In genomic region chr8:104533551-104533950, GRCm38 (mm10) we compare ENCODE assay signal across 8 mouse cellular contexts. TPM values are rescaled to one million over a fixed set of nuclear protein-coding genes. Genes with fewer than 3 reads are reported as not detected.
DNase-seq lines count a peak whose midpoint lies in the region; ATAC-seq and TF ChIP-seq lines count a peak whose summit lies in the region.

No protein-coding gene starts in this region.

- H3K36me3 ChIP-seq in embryonic facial prominence, embryonic 13.5 days, result peaks cover 14% of the 10 kb centered on the region
- H3K36me3 ChIP-seq in intestine, embryonic 14.5 days (ENCODE audit: control insufficient read depth, insufficient read depth, low read length), result peaks cover 17% of the 10 kb centered on the region
- H3K36me3 ChIP-seq in midbrain, postnatal 0 days (ENCODE audit: insufficient read depth, low read length), result peaks cover 9% of the 10 kb centered on the region; the same call in 1 of the 2 replicates

- peak overlapping the region; percentile 66 for H3K4me2 ChIP-seq in embryonic facial prominence, embryonic 13.5 days
- peak overlapping the region; percentile 84 for H3K4me2 ChIP-seq in intestine, embryonic 14.5 days (ENCODE audit: low read length)
- peak overlapping the region; percentile 64 for H3K4me2 ChIP-seq in midbrain, postnatal 0 days (ENCODE audit: low read depth, low read length, poor library complexity, severe bottlenecking)

- peak overlapping the region; percentile 97 for H3K9ac ChIP-seq in embryonic facial prominence, embryonic 13.5 days
- peak overlapping the region; percentile 91 for H3K9ac ChIP-seq in intestine, embryonic 14.5 days (ENCODE audit: low read length)
- peak overlapping the region; percentile 94 for H3K9ac ChIP-seq in midbrain, postnatal 0 days (replicated peaks; ENCODE audit: low read length, poor library complexity, severe bottlenecking)

- intact Hi-C loops in left cerebral cortex, adult 2 months (cut with DNase I), result no loop called here

- DNase-seq in left cerebral cortex, adult 2 months (ENCODE audit: extremely low spot score in 1 of 2, low spot score in 2 of 2), result no peak
- no peak for DNase-seq in left cerebral cortex, adult 18-20 months (ENCODE audit: low spot score in 2 of 2)
- no peak for DNase-seq in intestine, embryonic 14.5 days (ENCODE audit: low spot score)
- no peak for DNase-seq in midbrain, postnatal 0 days (ENCODE audit: low spot score)
- DNase-seq in left cerebral cortex, adult 11 months (ENCODE audit: low spot score), result no peak
- DNase-seq in thymus, postnatal 0 days (ENCODE audit: low spot score), result no peak
- no peak for DNase-seq in urinary bladder, postnatal 4 days (ENCODE audit: low spot score in 2 of 2)

- H3K4me3 ChIP-seq in left cerebral cortex, adult 2 months, result peak overlapping the region; percentile 97
- H3K4me3 ChIP-seq in embryonic facial prominence, embryonic 13.5 days, result peak overlapping the region; percentile 83
- H3K4me3 ChIP-seq in intestine, embryonic 14.5 days (ENCODE audit: low read depth, low read length), result peak overlapping the region; percentile 92
- H3K4me3 ChIP-seq in midbrain, postnatal 0 days (ENCODE audit: low read depth, low read length), result peak overlapping the region; percentile 90

- no peaks in the 10 kb centered on the region for H3K27me3 ChIP-seq in embryonic facial prominence, embryonic 13.5 days
- H3K27me3 ChIP-seq in intestine, embryonic 14.5 days (replicated peaks; ENCODE audit: control insufficient read depth, insufficient read depth, low read length), result peaks cover 11% of the 10 kb centered on the region
- peaks cover 4% of the 10 kb centered on the region; the same call in 1 of the 2 replicates for H3K27me3 ChIP-seq in midbrain, postnatal 0 days (ENCODE audit: insufficient read depth, low read length)

- WGBS in embryonic facial prominence, embryonic 13.5 days, result 16% methylated on average over 7 of the region's 7 CpGs
- 23% methylated on average over 7 of the region's 7 CpGs for WGBS in intestine, embryonic 14.5 days
- WGBS in midbrain, postnatal 0 days, result 19% methylated on average over 7 of the region's 7 CpGs

- H3K4me1 ChIP-seq in embryonic facial prominence, embryonic 13.5 days, result peaks cover 34% of the 10 kb centered on the region
- peaks cover 11% of the 10 kb centered on the region for H3K4me1 ChIP-seq in intestine, embryonic 14.5 days (replicated peaks; ENCODE audit: control insufficient read depth, insufficient read depth, low read length)
- H3K4me1 ChIP-seq in midbrain, postnatal 0 days (ENCODE audit: insufficient read depth, low read length), result no peaks in the 10 kb centered on the region

- TF ChIP-seq CTCF in left cerebral cortex, adult 2 months (IDR thresholded peaks at IDR 0.05), result no peak
- no peak for TF ChIP-seq CTCF in midbrain, postnatal 0 days (IDR thresholded peaks at IDR 0.05)

- ATAC-seq in embryonic facial prominence, embryonic 13.5 days (ENCODE audit: insufficient number of reproducible peaks, insufficient read depth, low FRiP score, low TSS enrichment, low read depth), result no peak
- no peak for ATAC-seq in intestine, embryonic 14.5 days (replicated peaks; ENCODE audit: low FRiP score, low TSS enrichment, low read depth)
- ATAC-seq in midbrain, postnatal 0 days (ENCODE audit: low FRiP score), result no peak

- no peak overlapping the region; the same call in 1 of the 2 replicates for H3K27ac ChIP-seq in left cerebral cortex, adult 2 months
- no peak overlapping the region; the same call in 1 of the 2 replicates for H3K27ac ChIP-seq in embryonic facial prominence, embryonic 13.5 days
- no peak overlapping the region for H3K27ac ChIP-seq in intestine, embryonic 14.5 days (ENCODE audit: low read depth)
- no peak overlapping the region for H3K27ac ChIP-seq in midbrain, postnatal 0 days (ENCODE audit: low read depth, low read length)

- no peaks in the 10 kb centered on the region for H3K9me3 ChIP-seq in embryonic facial prominence, embryonic 13.5 days
- H3K9me3 ChIP-seq in intestine, embryonic 14.5 days (ENCODE audit: control insufficient read depth, low read length), result no peaks in the 10 kb centered on the region
- no peaks in the 10 kb centered on the region for H3K9me3 ChIP-seq in midbrain, postnatal 0 days (ENCODE audit: low read length)

RNA-seq across cellular contexts. Expression of gene Nae1, which starts 0.9 kb away (rescaled TPM):
- total RNA-seq in left cerebral cortex, adult 2 months (2021), result 10 to 100 TPM; 47.0 to 51.2 TPM
- 10 to 100 TPM; 47.7 to 55.6 TPM for total RNA-seq in left cerebral cortex, adult 18-20 months (2021)
- polyA plus RNA-seq in embryonic facial prominence, embryonic 13.5 days (2015; fragmentation: Nextera tagmentation; extraction: Ambion mirVana), result 111 TPM in 2 replicates
- polyA plus RNA-seq in intestine, embryonic 14.5 days (2014; fragmentation: Nextera tagmentation; extraction: Ambion mirVana), result 85.8 and 98.9 TPM in 2 replicates
- 48.1 and 71.7 TPM in 2 replicates for total RNA-seq in midbrain, postnatal 0 days (2014; rRNA removed)
- 107 and 108 TPM in 2 replicates for polyA plus RNA-seq in midbrain, postnatal 0 days (2015; fragmentation: Nextera tagmentation; extraction: Ambion mirVana)
- polyA plus RNA-seq in thymus, postnatal 0 days (2015; fragmentation: Nextera tagmentation; extraction: Ambion mirVana), result 62.8 and 68.9 TPM in 2 replicates

RNA-seq across cellular contexts. Expression of gene Car7, which starts 0.9 kb away (rescaled TPM):
- total RNA-seq in left cerebral cortex, adult 2 months (2021), result 10 to 100 TPM; 31.9 to 32.3 TPM
- total RNA-seq in left cerebral cortex, adult 18-20 months (2021), result 10 to 100 TPM; 25.3 to 28.7 TPM
- polyA plus RNA-seq in embryonic facial prominence, embryonic 13.5 days (2015; fragmentation: Nextera tagmentation; extraction: Ambion mirVana), result 1.7 and 1.8 TPM in 2 replicates
- 0.92 and 2.0 TPM in 2 replicates for polyA plus RNA-seq in intestine, embryonic 14.5 days (2014; fragmentation: Nextera tagmentation; extraction: Ambion mirVana)
- total RNA-seq in midbrain, postnatal 0 days (2014; rRNA removed), result 1.6 and 2.8 TPM in 2 replicates
- 2.3 and 2.5 TPM in 2 replicates for polyA plus RNA-seq in midbrain, postnatal 0 days (2015; fragmentation: Nextera tagmentation; extraction: Ambion mirVana)
- 1.6 and 2.2 TPM in 2 replicates for polyA plus RNA-seq in thymus, postnatal 0 days (2015; fragmentation: Nextera tagmentation; extraction: Ambion mirVana)

RNA-seq across cellular contexts. Expression of gene Terb1, which starts 23.8 kb away (rescaled TPM):
- total RNA-seq in left cerebral cortex, adult 2 months (2021), result 1 to 10 TPM; 1.9 to 2.0 TPM
- total RNA-seq in left cerebral cortex, adult 18-20 months (2021), result 1 to 10 TPM; 1.6 to 1.7 TPM
- 0.39 and 0.51 TPM in 2 replicates for polyA plus RNA-seq in embryonic facial prominence, embryonic 13.5 days (2015; fragmentation: Nextera tagmentation; extraction: Ambion mirVana)
- polyA plus RNA-seq in intestine, embryonic 14.5 days (2014; fragmentation: Nextera tagmentation; extraction: Ambion mirVana), result 0.34 and 0.36 TPM in 2 replicates
- 0.71 and 0.85 TPM in 2 replicates for total RNA-seq in midbrain, postnatal 0 days (2014; rRNA removed)
- 0.68 and 0.81 TPM in 2 replicates for polyA plus RNA-seq in midbrain, postnatal 0 days (2015; fragmentation: Nextera tagmentation; extraction: Ambion mirVana)
- 0.14 and 0.27 TPM in 2 replicates for polyA plus RNA-seq in thymus, postnatal 0 days (2015; fragmentation: Nextera tagmentation; extraction: Ambion mirVana)

RNA-seq across cellular contexts. Expression of gene Pdp2, which starts 57.7 kb away (rescaled TPM):
- 1 to 10 TPM; 8.4 to 8.5 TPM for total RNA-seq in left cerebral cortex, adult 2 months (2021)
- total RNA-seq in left cerebral cortex, adult 18-20 months (2021), result 1 to 10 TPM; 7.7 to 8.9 TPM
- 11.0 and 11.7 TPM in 2 replicates for polyA plus RNA-seq in embryonic facial prominence, embryonic 13.5 days (2015; fragmentation: Nextera tagmentation; extraction: Ambion mirVana)
- 13.4 and 14.9 TPM in 2 replicates for polyA plus RNA-seq in intestine, embryonic 14.5 days (2014; fragmentation: Nextera tagmentation; extraction: Ambion mirVana)
- total RNA-seq in midbrain, postnatal 0 days (2014; rRNA removed), result 12.1 and 16.0 TPM in 2 replicates
- polyA plus RNA-seq in midbrain, postnatal 0 days (2015; fragmentation: Nextera tagmentation; extraction: Ambion mirVana), result 16.9 and 18.0 TPM in 2 replicates
- 11.7 and 12.3 TPM in 2 replicates for polyA plus RNA-seq in thymus, postnatal 0 days (2015; fragmentation: Nextera tagmentation; extraction: Ambion mirVana)
